In genomic region chr8:106332498-106332897, GRCm38 (mm10) we compare ENCODE assay signal across 24 mouse cellular contexts.
"Had no signal": no experiment of that assay in that cellular context is flagged by ENCODE, and none has a peak within 500 bp of the region (broad histone marks: within the 10 kb centered on the region; RNA-seq: fewer than 3 reads in every experiment).

No protein-coding gene starts in this region.

- H3K4me2 ChIP-seq: heart, embryonic 12.5 days; hindbrain, embryonic 13.5 days; hindbrain, embryonic 15.5 days; kidney, embryonic 15.5 days; limb, embryonic 13.5 days; limb, embryonic 15.5 days; liver, embryonic 12.5 days had no signal

- H3K4me3 ChIP-seq: heart, embryonic 10.5 days; heart, embryonic 12.5 days; hindbrain, embryonic 13.5 days; hindbrain, embryonic 15.5 days; kidney, embryonic 15.5 days; limb, embryonic 13.5 days; limb, embryonic 15.5 days; liver, embryonic 12.5 days had no signal

- H3K36me3 ChIP-seq: heart, embryonic 10.5 days; heart, embryonic 12.5 days; hindbrain, embryonic 13.5 days; hindbrain, embryonic 15.5 days; kidney, embryonic 15.5 days; limb, embryonic 13.5 days; limb, embryonic 15.5 days; liver, embryonic 12.5 days had no signal

- ATAC-seq: hindbrain, postnatal 0 days; intestine, embryonic 16.5 days; liver, embryonic 12.5 days had no signal

- H3K27ac ChIP-seq: heart, embryonic 10.5 days; hindbrain, embryonic 13.5 days; hindbrain, embryonic 15.5 days; hindbrain, postnatal 0 days; kidney, embryonic 15.5 days; kidney, postnatal 0 days; limb, embryonic 13.5 days; limb, embryonic 15.5 days; liver, embryonic 12.5 days; liver, embryonic 14.5 days had no signal

- DNase-seq: gastrocnemius, postnatal 14 days; gastrocnemius, postnatal 36 days; heart, adult 18-20 months; heart, postnatal 10 days; heart, postnatal 36 days; kidney, adult 11 months; kidney, adult 2 months; kidney, adult 9 months; kidney, postnatal 14 days; kidney, postnatal 36 days; layer of hippocampus, adult 9-11 months; layer of hippocampus, postnatal 36 days had no signal

- H3K9me3 ChIP-seq: heart, embryonic 10.5 days; heart, embryonic 12.5 days; hindbrain, embryonic 13.5 days; hindbrain, embryonic 15.5 days; kidney, embryonic 15.5 days; limb, embryonic 13.5 days; limb, embryonic 15.5 days; liver, embryonic 12.5 days had no signal

- H3K27me3 ChIP-seq: hindbrain, embryonic 15.5 days had no signal

- H3K9ac ChIP-seq: heart, embryonic 12.5 days; hindbrain, embryonic 13.5 days; hindbrain, embryonic 15.5 days; kidney, embryonic 15.5 days; limb, embryonic 13.5 days; limb, embryonic 15.5 days; liver, embryonic 12.5 days; liver, embryonic 14.5 days had no signal
